Mouse (Mus musculus) gastrocnemius, adult 2 months (tissue): ENCODE measurements around the gene Riox1. TPM values are rescaled to one million over a fixed set of nuclear protein-coding genes. Genes with fewer than 3 reads are reported as not detected.

Experiments
- DNase-seq: peaks from one replicate; pipeline ENCODE4 v3.0.0; 2022
- H3K27ac ChIP-seq: fragments of 200-600 bp; 2 replicates; pipeline ENCODE4 v1.8.1; 2022; ENCODE audit warnings: mild to moderate bottlenecking
- H3K4me3 ChIP-seq: fragments of 200-600 bp; 2 replicates; pipeline ENCODE4 v1.8.1; 2022; ENCODE audit warnings: mild to moderate bottlenecking, moderate library complexity
- CTCF ChIP-seq: fragments of 200-600 bp; IDR thresholded peaks from 2 replicates; pipeline ENCODE4 v1.8.1; 2022; ENCODE audit warnings: antibody characterized with exemption, mild to moderate bottlenecking, moderate library complexity
- intact Hi-C: fragments of 180-260 bp; cut with DNase I; formaldehyde crosslinking; loops from one replicate; pipeline ENCODE4 v1.15.1; 2025
- long read RNA-seq, 2 experiments: library from polyadenylated mRNA; stranded (forward); transcript quantifications; one replicate each; pipeline ENCODE4 v2.0.0; 2021
- total RNA-seq, 2 experiments: library from RNA; stranded (reverse); gene quantifications; 2 replicates each; pipeline ENCODE4 v1.2.3; 2021

Riox1 gene
- 1 to 10 TPM; 3.3 to 4.2 TPM for total RNA-seq
- long read RNA-seq, experiment 1, transcript Riox1-201 (1 exons, 2,344 nt), result major isoform, 19 of 19 reads
- long read RNA-seq, experiment 1, partial matches to known transcripts, result 0 of 19 reads
- long read RNA-seq, experiment 1, other reads (novel, unspliced or antisense), result 0 of 19 reads
- long read RNA-seq, experiment 2, transcript Riox1-201 (1 exons, 2,344 nt), result major isoform, 20 of 20 reads
- long read RNA-seq, experiment 2, partial matches to known transcripts, result 0 of 20 reads
- long read RNA-seq, experiment 2, other reads (novel, unspliced or antisense), result 0 of 20 reads

DNA sequence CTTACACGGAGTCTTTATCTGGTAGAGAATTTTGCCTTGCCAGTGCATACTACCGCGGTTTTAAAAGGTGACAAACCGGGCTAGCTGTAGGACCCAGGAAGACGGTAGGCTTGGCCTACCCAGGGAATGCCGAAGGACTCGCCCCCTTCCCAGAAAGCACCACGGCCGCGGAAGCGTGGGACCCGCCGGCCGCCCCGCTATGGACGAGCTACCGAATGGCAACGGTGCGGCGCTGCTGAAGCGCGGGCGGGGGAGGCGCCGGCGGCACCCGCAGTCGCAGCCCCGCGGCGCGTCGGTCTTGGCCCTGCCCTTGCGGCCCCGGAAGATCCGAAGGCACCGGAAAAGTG is at the start of gene Riox1:
Riox1 (plus strand) TSS at position 116 of the 347 bp plus-strand sequence.
- Histone ChIP-seq H3K4me3 (peak within 1 kb of the TSS; percentile 97), H3K27ac (peak within 1 kb of the TSS; percentile 93)
- intact Hi-C loops, result loop anchor here (2.0 kb wide), 1 partner anchor 28 kb away; no protein-coding TSS in a partner anchor
- DNase-seq, result peak; percentile 91
- no peak for TF ChIP-seq CTCF

DNA sequence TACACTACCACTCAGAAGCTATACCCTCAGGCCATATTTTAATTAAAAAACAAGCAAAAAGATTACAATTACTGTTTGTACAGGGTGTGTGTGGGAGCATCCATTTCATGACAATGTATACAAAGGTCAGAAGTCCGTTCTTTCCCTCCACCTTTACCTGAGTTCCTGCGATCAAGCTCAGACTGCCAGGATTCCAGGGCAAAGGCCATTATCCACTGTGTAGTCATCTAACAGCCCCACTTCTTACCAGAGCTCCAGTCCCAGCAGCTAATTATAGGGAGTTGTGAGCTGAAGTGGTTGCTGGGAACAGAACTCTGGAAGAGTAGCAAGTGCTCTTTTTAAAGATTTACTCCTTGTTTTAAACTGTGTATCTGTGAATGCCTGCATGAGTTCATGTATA is 40.0 kb upstream of the Riox1 start:
- Histone ChIP-seq H3K4me3 (no peak overlapping the region), H3K27ac (no peak overlapping the region)
- TF ChIP-seq CTCF, result no peak
- DNase-seq, result no peak
- intact Hi-C loops, result no loop called here

DNA sequence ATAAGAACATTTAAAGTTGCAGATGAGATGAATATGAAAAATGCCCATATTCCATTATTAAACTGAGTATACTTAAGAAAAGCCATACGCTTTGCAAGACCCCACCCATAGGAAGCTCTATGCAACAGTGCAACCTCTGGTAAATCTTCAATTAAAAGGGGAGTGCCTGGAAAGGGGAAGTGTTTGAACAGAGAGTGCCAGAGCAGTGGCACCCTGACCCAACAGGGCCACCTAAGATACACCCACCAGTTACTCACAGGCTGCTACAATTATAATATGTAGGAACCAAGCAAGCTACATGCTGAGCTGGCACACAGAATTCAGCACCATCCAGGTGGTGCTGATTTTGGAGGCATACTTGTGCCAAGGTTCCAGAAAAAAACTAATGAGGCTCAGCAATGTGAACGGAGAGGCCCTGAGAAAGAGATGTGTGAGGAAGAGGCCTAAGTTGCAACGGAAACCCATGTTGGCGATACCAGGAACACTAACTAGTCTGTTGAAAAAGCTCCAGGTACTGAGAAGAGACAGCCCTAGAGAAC is 36.1 kb upstream of the Riox1 start:
- no peak for DNase-seq
- Histone ChIP-seq H3K4me3 (no peak overlapping the region), H3K27ac (peak overlapping the region; percentile 41; the same call in 1 of the 2 replicates)
- intact Hi-C loops, result no loop called here
- TF ChIP-seq CTCF, result no peak

DNA sequence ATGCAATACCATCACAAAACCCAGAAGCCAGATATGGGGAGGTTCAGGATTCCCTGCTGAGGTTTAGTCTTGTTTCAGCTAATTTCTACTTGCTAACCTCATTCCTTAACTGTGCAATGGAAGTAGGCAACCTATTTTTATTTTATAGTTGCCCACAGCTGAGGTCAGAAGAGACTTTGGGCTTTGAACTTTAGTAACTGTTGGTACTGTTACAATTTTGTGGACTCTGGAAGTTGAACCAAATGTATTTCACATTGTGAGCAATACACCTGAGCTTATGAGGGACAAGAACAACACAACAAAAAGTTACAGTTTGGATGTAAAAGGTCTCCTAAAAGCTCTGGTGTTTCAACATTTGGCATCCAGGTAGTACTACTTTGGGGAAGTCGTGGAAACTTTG is 35.6 kb upstream of the Riox1 start:
- no peak for TF ChIP-seq CTCF
- Histone ChIP-seq H3K4me3 (no peak overlapping the region), H3K27ac (peak overlapping the region; percentile 41; the same call in 1 of the 2 replicates)
- intact Hi-C loops, result no loop called here
- no peak for DNase-seq

DNA sequence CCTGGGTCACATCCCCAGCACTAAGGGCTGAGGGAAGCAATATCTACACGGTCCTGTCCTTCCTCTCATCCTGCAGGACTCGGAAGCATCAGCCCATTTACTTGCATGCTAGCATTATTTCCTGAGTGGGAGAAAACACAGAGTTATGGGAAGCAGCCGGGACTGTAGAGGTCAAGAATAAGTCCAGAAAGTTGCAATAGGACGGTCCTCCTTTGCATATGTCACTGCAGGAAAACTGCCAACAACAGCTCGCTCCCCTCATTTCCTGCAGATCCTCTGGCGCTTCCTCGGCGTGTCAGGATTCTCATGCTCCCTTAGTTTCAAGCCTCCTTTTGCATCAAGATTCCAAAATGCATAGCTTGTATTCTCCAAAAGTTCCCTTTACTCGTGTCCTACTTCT is 33.5 kb upstream of the Riox1 start:
- Histone ChIP-seq H3K27ac (no peak overlapping the region), H3K4me3 (no peak overlapping the region)
- DNase-seq, result no peak
- intact Hi-C loops, result no loop called here
- TF ChIP-seq CTCF, result no peak

DNA sequence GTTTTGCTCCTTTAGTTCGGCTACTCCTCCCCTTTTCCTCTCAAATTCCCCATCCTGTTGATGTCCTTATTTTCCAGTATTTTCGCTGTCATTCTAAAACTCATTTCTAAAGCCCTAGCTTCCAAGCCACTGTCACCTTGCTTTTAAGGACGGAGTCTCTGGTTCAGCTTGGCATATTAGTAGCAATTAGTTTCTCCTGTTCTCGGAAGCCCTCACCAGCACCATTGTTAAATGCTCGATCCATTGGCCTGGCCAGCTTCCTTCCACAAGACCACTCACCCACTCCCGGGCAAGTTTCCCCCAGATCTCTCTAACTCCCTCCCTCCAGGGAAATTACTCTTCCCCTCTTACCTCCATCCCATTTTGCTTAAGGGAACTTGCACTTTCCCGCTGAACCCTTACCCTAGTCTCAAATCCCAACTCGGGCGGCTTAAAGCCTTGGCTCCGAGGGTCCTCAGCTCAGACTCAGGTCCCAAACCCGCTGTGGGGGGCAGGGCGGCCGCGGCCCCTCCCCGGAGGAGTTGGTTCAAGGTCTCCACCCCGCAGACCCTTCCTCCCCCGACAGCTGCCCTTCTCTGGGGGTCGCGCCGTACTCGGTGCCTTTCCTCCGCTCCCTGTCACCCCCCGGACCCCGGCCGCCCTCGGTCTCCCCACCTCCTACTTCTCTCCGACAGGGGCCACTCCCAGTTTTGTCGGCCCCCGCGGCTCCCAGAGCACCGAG is 29.5 kb upstream of the Riox1 start:
- H3K27ac ChIP-seq, result peak overlapping the region; percentile 93
- DNase-seq, result peak; percentile 53
- peak overlapping the region; percentile 99 for H3K4me3 ChIP-seq
- intact Hi-C loops, result loop anchor here (10.0 kb wide), 1 partner anchor 196 kb away; no protein-coding TSS in a partner anchor
- no peak for TF ChIP-seq CTCF

DNA sequence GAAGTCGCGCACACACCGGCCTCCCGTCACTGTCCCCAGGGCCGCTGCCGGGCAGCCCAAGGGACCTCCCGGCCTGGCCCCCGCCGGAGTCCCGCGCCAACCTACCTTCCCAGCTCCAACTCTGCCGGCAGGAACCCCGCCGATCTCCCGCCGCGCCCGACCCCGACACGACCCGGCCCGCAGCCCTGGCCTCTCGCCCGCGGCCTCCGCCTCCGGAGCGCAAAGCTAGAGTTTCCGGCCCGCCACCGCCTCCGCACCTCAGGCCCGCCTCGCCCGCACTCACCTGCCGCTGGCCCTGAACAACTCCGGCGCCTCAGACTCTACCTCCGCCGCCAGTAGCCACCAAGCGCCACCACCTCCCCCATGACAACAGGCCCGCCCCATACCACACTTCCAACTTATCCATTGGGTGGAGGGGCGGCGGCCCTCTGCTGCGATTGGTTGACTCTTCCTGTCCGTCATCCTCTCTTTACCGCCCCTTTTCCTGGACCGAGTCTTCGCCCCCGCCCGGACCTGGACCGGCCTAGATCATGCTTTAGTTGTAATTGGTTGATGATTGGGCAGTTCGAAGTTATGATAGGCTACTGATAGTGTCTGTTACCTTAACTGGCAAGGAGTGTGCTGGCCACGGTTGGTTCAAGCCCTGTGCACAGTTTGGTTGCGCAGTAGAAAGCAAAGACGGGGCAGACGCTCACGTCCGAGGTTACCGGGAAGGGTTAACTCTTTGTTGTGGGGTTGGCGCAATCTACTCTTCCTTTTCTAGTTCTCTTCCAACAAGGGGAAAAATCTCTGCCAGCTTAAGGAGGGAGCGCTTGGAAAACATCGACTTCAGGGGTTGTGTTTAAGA is 28.6 kb upstream of the Riox1 start, which contains the start of gene Numb:
Numb (minus strand) TSS at position 400 of the 847 bp plus-strand sequence.
- peak within 1 kb of the TSS; percentile 93 for H3K27ac ChIP-seq
- intact Hi-C loops, result loop anchor here (2.0 to 10.0 kb wide), 2 partner anchors 29 to 197 kb away; partner anchors contain the start of gene Riox1
- no peak for TF ChIP-seq CTCF
- peak; percentile 99 for DNase-seq
- peak within 1 kb of the TSS; percentile 99 for H3K4me3 ChIP-seq

DNA sequence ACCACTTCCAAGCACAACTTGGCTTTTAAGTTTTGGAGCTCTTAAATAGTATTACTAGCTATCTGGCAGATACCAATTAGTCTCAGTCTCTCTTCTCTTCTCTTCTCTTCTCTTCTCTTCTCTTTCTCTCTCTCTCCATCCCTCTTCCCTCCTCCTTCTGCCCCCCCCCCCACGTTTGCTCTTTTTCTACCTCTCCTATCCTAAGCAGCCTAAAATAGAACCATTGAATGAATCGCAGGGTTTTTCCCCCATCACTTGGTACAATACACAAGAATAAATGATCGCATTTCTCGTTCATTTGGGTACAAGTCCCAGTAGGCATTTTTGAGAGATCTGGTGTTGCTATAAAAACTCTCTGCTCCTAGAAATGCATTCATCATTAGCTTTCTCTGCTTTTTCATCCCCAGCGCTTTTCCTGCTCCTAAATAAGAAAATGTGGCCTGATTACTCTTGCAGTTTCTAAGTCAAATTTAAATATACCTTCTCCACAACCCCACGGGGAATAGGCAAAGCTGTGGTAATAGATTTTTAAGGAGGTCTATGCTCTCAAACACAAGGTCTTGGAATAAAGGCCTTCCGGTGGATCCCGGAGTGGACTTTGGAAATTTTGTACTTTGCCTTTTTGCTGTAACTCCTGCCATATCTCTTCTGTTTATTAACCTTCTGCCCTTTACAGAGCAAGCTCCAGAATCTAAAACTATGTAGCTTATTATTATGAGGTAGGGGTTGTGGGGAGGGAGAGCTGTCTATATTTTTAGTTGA is 27.5 kb upstream of the Riox1 start:
- intact Hi-C loops, result loop anchor here (2.0 to 10.0 kb wide), 2 partner anchors 28 to 198 kb away; partner anchors contain the start of gene Riox1
- no peak for TF ChIP-seq CTCF
- DNase-seq, result no peak
- H3K4me3 ChIP-seq, result peak overlapping the region; percentile 99
- peak overlapping the region; percentile 91 for H3K27ac ChIP-seq

DNA sequence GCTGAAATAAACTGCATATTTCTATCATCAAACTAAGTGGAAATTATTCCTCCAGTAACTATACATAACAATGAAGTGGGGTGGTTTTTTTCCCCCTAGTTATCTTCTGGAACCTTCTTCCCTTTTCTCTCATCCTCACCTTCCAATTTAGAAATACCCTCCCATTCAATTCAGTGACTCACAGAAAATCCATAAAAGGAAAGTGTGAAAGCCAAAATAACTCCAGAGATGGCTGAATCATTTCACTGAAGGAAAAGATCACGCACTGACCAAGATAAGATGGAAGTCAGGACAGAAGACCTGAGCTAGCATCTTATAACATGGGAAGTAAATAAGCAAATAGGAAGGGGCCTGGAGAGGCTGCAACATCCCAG is 26.9 kb upstream of the Riox1 start:
- no peak for TF ChIP-seq CTCF
- Histone ChIP-seq H3K4me3 (no peak overlapping the region), H3K27ac (peak overlapping the region; percentile 91; the same call in 1 of the 2 replicates)
- DNase-seq, result no peak
- intact Hi-C loops, result loop anchor here (2.0 to 10.0 kb wide), 2 partner anchors 27 to 199 kb away; partner anchors contain the start of gene Riox1

DNA sequence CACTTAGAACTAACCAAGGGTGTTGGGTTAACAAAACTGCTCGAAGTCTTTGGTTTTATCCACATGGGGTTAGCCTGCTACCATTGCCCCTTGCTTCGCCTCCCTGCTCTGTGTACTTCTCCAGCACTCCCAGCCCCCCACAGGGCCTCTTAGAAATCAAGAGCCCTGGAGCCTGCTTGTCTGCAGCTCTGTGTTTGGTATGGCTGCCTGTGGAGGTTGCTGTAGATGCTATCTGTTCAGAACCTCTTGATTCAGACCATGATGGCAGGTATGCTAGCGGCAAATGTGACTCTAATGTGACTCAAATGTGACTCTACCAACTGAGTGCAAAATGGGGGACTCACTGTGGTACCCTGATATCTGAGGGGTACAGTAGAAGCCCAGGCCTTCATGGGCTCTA is 26.1 kb upstream of the Riox1 start:
- no peak overlapping the region for H3K27ac ChIP-seq
- no peak overlapping the region for H3K4me3 ChIP-seq
- intact Hi-C loops, result loop anchor here (10.0 kb wide), 1 partner anchor 200 kb away; no protein-coding TSS in a partner anchor
- TF ChIP-seq CTCF, result no peak
- no peak for DNase-seq

DNA sequence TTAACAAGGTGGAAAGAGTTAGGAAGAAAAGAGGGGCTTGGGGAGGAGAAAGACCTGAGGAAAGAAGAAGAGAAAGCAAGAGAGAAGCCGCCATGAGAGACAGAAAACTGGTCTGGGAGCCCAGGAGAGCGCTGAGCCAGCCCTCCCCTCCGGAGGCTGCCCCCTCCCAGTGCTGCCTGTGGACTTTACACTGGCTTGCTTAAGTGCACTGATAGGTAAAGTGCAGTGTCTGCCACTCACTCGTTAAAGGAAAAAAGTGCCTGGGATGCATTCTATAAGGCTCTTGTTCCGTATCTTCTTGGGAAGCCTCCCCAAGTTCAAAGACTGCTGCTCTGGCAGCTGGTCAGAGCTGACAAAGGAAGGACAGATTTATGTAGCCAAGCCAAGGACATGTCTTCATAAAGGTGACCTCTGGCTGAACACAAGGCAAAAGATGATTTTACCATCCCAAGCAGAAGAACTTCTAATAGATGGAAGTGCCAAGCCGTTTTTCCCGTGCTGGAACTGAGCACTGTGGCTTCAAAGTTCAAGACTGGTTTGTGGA is 25.2 kb upstream of the Riox1 start:
- intact Hi-C loops, result loop anchor here (10.0 kb wide), 1 partner anchor 200 kb away; no protein-coding TSS in a partner anchor
- no peak overlapping the region for H3K4me3 ChIP-seq
- no peak for TF ChIP-seq CTCF
- no peak for DNase-seq
- H3K27ac ChIP-seq, result peak overlapping the region; percentile 46; the same call in 1 of the 2 replicates
